Mouse (Mus musculus): ENCODE results near the gene Spns2. TPM values are rescaled to one million over a fixed set of nuclear protein-coding genes. Genes with fewer than 3 reads are reported as not detected.

Gene Spns2
- polyA plus RNA-seq, 2 experiments: 6.3 to 15.9 TPM

DNA sequence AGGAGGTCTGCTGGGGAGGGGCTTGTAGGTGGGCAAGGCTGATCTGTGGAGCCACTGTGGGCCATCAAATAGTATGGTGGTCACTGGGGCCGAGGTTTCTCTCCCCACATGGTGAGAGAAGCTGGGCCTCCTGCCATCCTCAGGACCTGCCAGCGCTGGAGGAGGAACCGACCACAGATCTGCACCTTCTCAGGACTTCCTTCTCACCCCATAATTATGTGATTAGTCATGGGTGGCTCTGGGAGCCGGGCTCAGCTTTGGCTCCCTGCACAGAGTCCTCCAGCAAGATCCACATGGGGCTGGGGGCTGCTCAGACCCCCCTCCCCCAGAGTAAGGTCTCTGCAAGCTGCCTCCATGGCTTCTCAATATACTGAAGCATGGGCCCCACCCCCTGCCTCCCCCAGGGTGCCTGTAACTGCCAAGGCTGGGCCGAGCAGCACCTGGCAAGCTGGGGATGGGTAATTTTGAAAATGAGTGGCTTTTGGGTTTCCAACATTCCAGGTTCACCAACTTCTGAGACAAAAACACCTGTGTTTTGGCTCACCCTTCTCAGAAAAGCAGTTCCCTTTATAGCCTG, 11.8 kb upstream of the Spns2 start:
- H3K4me3 ChIP-seq (replicated peaks; ENCODE audit: low read length): no peak overlapping the region
- H3K27ac ChIP-seq (replicated peaks; ENCODE audit: low read depth, low read length): no peak overlapping the region
- WGBS: 7% methylated on average over 5 of the region's 5 CpGs
- H3K9me3 ChIP-seq (ENCODE audit: control insufficient read depth, low read length): no peaks in the 10 kb centered on the region
- H3K36me3 ChIP-seq (ENCODE audit: control insufficient read depth, insufficient read depth, low read length): no peaks in the 10 kb centered on the region
- H3K4me2 ChIP-seq (replicated peaks; ENCODE audit: low read depth, low read length, severe bottlenecking): no peak overlapping the region
- H3K9ac ChIP-seq (ENCODE audit: low read depth, low read length, severe bottlenecking): no peak overlapping the region
- no peak for ATAC-seq (ENCODE audit: low FRiP score, low read depth)
- DNase-seq (ENCODE audit: low spot score): no peak
- H3K27me3 ChIP-seq (ENCODE audit: control insufficient read depth, insufficient read depth, low read length): no peaks in the 10 kb centered on the region
- peaks cover 15% of the 10 kb centered on the region for H3K4me1 ChIP-seq (ENCODE audit: control insufficient read depth, insufficient read depth, low read length)
- no peak for TF ChIP-seq POLR2A (IDR thresholded peaks at IDR 0.05; ENCODE audit: borderline replicate concordance, extremely low read depth, insufficient read depth, insufficient read length)

- H3K9me3 ChIP-seq (ENCODE audit: control insufficient read depth, low read length): no peaks in the 10 kb centered on the region
- H3K4me2 ChIP-seq (replicated peaks; ENCODE audit: low read depth, low read length, severe bottlenecking): no peak overlapping the region
- 63% methylated on average over 4 of the region's 4 CpGs for WGBS
- peaks cover 15% of the 10 kb centered on the region for H3K4me1 ChIP-seq (ENCODE audit: control insufficient read depth, insufficient read depth, low read length)
- no peaks in the 10 kb centered on the region for H3K36me3 ChIP-seq (ENCODE audit: control insufficient read depth, insufficient read depth, low read length)
- no peak overlapping the region for H3K9ac ChIP-seq (ENCODE audit: low read depth, low read length, severe bottlenecking)
- no peak for ATAC-seq (ENCODE audit: low FRiP score, low read depth)
- H3K27ac ChIP-seq (replicated peaks; ENCODE audit: low read depth, low read length): no peak overlapping the region
- DNase-seq (ENCODE audit: low spot score): no peak
- H3K27me3 ChIP-seq (ENCODE audit: control insufficient read depth, insufficient read depth, low read length): no peaks in the 10 kb centered on the region
- no peak for TF ChIP-seq POLR2A (IDR thresholded peaks at IDR 0.05; ENCODE audit: borderline replicate concordance, extremely low read depth, insufficient read depth, insufficient read length)
- H3K4me3 ChIP-seq (replicated peaks; ENCODE audit: low read length): no peak overlapping the region
These were observed 10.4 kb upstream of the Spns2 start for GRCm38 (mm10) chr11:72500139-72500538.

GRCm38 (mm10) chr11:72497367-72497766, 7.7 kb upstream of the Spns2 start:
- peaks cover 10% of the 10 kb centered on the region for H3K4me1 ChIP-seq (ENCODE audit: control insufficient read depth, insufficient read depth, low read length)
- H3K27ac ChIP-seq (replicated peaks; ENCODE audit: low read depth, low read length): no peak overlapping the region
- H3K27me3 ChIP-seq (ENCODE audit: control insufficient read depth, insufficient read depth, low read length): no peaks in the 10 kb centered on the region
- no peak overlapping the region for H3K4me2 ChIP-seq (replicated peaks; ENCODE audit: low read depth, low read length, severe bottlenecking)
- WGBS: 17% methylated on average over 4 of the region's 4 CpGs
- no peaks in the 10 kb centered on the region for H3K36me3 ChIP-seq (ENCODE audit: control insufficient read depth, insufficient read depth, low read length)
- no peak overlapping the region for H3K9ac ChIP-seq (ENCODE audit: low read depth, low read length, severe bottlenecking)
- no peak for TF ChIP-seq POLR2A (IDR thresholded peaks at IDR 0.05; ENCODE audit: borderline replicate concordance, extremely low read depth, insufficient read depth, insufficient read length)
- DNase-seq (ENCODE audit: low spot score) (no peak), ATAC-seq (ENCODE audit: low FRiP score, low read depth) (no peak)
- H3K9me3 ChIP-seq (ENCODE audit: control insufficient read depth, low read length): no peaks in the 10 kb centered on the region
- H3K4me3 ChIP-seq (replicated peaks; ENCODE audit: low read length): no peak overlapping the region

DNA sequence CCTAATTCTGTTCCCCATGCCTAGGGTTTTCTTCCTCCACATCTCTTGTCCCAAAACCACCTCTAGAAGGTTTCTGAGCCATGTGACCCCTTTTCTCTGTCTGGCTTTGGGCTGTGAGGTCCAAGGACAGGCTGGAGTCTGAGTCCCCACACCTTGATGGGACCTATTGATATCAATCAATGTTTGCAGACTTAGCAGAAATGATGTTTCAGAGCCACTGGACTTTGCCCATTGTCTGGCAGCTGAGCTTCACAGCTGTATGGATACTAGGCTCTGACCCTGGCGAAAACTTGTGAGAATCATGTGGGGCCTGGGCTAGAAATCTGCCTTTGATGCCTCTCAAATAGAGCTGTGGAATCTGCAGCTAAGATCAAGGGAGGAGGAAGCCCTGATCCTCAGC, 7.1 kb upstream of the Spns2 start:
- no peak overlapping the region for H3K27ac ChIP-seq (replicated peaks; ENCODE audit: low read depth, low read length)
- no peak for TF ChIP-seq POLR2A (IDR thresholded peaks at IDR 0.05; ENCODE audit: borderline replicate concordance, extremely low read depth, insufficient read depth, insufficient read length)
- no peak overlapping the region for H3K9ac ChIP-seq (ENCODE audit: low read depth, low read length, severe bottlenecking)
- no peak overlapping the region for H3K4me2 ChIP-seq (replicated peaks; ENCODE audit: low read depth, low read length, severe bottlenecking)
- ATAC-seq (ENCODE audit: low FRiP score, low read depth) (no peak), DNase-seq (ENCODE audit: low spot score) (no peak)
- H3K9me3 ChIP-seq (ENCODE audit: control insufficient read depth, low read length): no peaks in the 10 kb centered on the region
- 55% methylated on average over 1 of the region's 1 CpGs for WGBS
- no peaks in the 10 kb centered on the region for H3K27me3 ChIP-seq (ENCODE audit: control insufficient read depth, insufficient read depth, low read length)
- H3K4me1 ChIP-seq (ENCODE audit: control insufficient read depth, insufficient read depth, low read length): peaks cover 10% of the 10 kb centered on the region
- H3K36me3 ChIP-seq (ENCODE audit: control insufficient read depth, insufficient read depth, low read length): no peaks in the 10 kb centered on the region
- no peak overlapping the region for H3K4me3 ChIP-seq (replicated peaks; ENCODE audit: low read length)

DNA sequence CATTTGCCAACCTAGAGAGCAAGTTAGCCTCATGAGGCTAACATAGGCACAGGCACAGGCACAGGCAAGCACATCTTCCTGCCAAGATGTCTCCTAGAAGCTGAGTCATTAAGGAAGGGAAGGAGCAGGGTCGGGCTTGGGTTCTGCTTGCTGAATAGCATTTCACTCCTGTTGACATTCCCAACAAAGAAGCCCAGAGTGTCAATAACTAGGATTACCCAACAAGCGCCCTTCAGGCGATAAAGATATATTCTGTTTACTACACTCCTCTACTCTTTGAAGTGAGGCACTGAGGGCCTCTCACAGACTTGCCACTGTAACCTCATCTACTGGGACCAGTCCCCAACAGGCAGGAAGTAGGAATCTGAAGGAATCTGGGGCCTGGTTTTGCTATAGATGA, 6.4 kb upstream of the Spns2 start:
- DNase-seq (ENCODE audit: low spot score): no peak
- Histone ChIP-seq H3K4me3 (replicated peaks; ENCODE audit: low read length) (no peak overlapping the region), H3K4me2 (replicated peaks; ENCODE audit: low read depth, low read length, severe bottlenecking) (no peak overlapping the region), H3K27ac (replicated peaks; ENCODE audit: low read depth, low read length) (no peak overlapping the region), H3K36me3 (ENCODE audit: control insufficient read depth, insufficient read depth, low read length) (no peaks in the 10 kb centered on the region), H3K4me1 (ENCODE audit: control insufficient read depth, insufficient read depth, low read length) (peaks cover 3% of the 10 kb centered on the region; the same call in 1 of the 2 replicates), H3K9me3 (ENCODE audit: control insufficient read depth, low read length) (no peaks in the 10 kb centered on the region), H3K27me3 (ENCODE audit: control insufficient read depth, insufficient read depth, low read length) (no peaks in the 10 kb centered on the region), H3K9ac (ENCODE audit: low read depth, low read length, severe bottlenecking) (no peak overlapping the region)
- WGBS: 46% methylated on average over 3 of the region's 3 CpGs
- ATAC-seq (ENCODE audit: low FRiP score, low read depth): no peak
- no peak for TF ChIP-seq POLR2A (IDR thresholded peaks at IDR 0.05; ENCODE audit: borderline replicate concordance, extremely low read depth, insufficient read depth, insufficient read length)

All from limb, embryonic 14.5 days (tissue).